Mouse (Mus musculus) embryo, embryonic 10 days (tissue): ENCODE measurements around the gene Ino80d.

ENCODE experiments used
- DNase-seq: peaks from one replicate; pipeline ENCODE4 v3.0.0-alpha.2; 2015; ENCODE audit warnings: low spot score

The Ino80d gene

GRCm38 (mm10) chr1:63107614-63108327 is 6.7 kb downstream of the Ino80d start:
- DNase-seq, result no peak

- DNase-seq, result no peak
Observed at GRCm38 (mm10) chr1:63102758-63103451, 11.6 kb downstream of the Ino80d start.

GRCm38 (mm10) chr1:63100196-63100595 is 14.3 kb downstream of the Ino80d start:
- no peak for DNase-seq

- DNase-seq, result no peak
Observed at GRCm38 (mm10) chr1:63098831-63099230, 15.6 kb downstream of the Ino80d start.

GRCm38 (mm10) chr1:63096071-63096470 is 18.4 kb downstream of the Ino80d start:
- no peak for DNase-seq

- DNase-seq, result no peak
Observed at GRCm38 (mm10) chr1:63089795-63090194, 24.7 kb downstream of the Ino80d start.

- DNase-seq, result no peak
Observed at GRCm38 (mm10) chr1:63088614-63089013, 25.9 kb downstream of the Ino80d start.

GRCm38 (mm10) chr1:63080277-63080676 is 34.2 kb downstream of the Ino80d start:
- DNase-seq, result no peak

- no peak for DNase-seq
Observed at GRCm38 (mm10) chr1:63076383-63076782, 38.1 kb downstream of the Ino80d start.

GRCm38 (mm10) chr1:63071379-63071778 is 43.1 kb downstream of the Ino80d start:
- DNase-seq, result no peak

GRCm38 (mm10) chr1:63058361-63058760 is 56.1 kb downstream of the Ino80d start:
- DNase-seq, result no peak

GRCm38 (mm10) chr1:63057849-63058248 is 56.6 kb downstream of the Ino80d start:
- no peak for DNase-seq

- no peak for DNase-seq
Observed at GRCm38 (mm10) chr1:63057318-63057717, 57.1 kb downstream of the Ino80d start.

- DNase-seq, result no peak
Observed at GRCm38 (mm10) chr1:63055386-63055785, 59.1 kb downstream of the Ino80d start.

GRCm38 (mm10) chr1:63050866-63051265 is 63.6 kb downstream of the Ino80d start:
- DNase-seq, result no peak

GRCm38 (mm10) chr1:63049977-63050376 is 64.5 kb downstream of the Ino80d start:
- no peak for DNase-seq

GRCm38 (mm10) chr1:63047983-63048382 is 66.5 kb downstream of the Ino80d start:
- no peak for DNase-seq

GRCm38 (mm10) chr1:63032929-63033328 is 81.5 kb downstream of the Ino80d start:
- DNase-seq, result no peak

GRCm38 (mm10) chr1:63019916-63020315 is 94.6 kb downstream of the Ino80d start:
- DNase-seq, result no peak

- no peak for DNase-seq
Observed at GRCm38 (mm10) chr1:63005013-63005646, 109.3 kb downstream of the Ino80d start.

- no peak for DNase-seq
Observed at GRCm38 (mm10) chr1:63001874-63002273, 112.6 kb downstream of the Ino80d start.

GRCm38 (mm10) chr1:62993348-62993747 is 121.1 kb downstream of the Ino80d start:
- no peak for DNase-seq

GRCm38 (mm10) chr1:62992648-62993047 is 121.8 kb downstream of the Ino80d start:
- no peak for DNase-seq
